In genomic region chr1:119076333-119076732, GRCm38 (mm10) we compare ENCODE assay signal across 26 mouse cellular contexts. TPM values are rescaled to one million over a fixed set of nuclear protein-coding genes. Genes with fewer than 3 reads are reported as not detected.
DNase-seq lines count a peak whose midpoint lies in the region; ATAC-seq lines count a peak whose summit lies in the region.
"Had no signal": no experiment of that assay in that cellular context is flagged by ENCODE, and none has a peak within 500 bp of the region (broad histone marks: within the 10 kb centered on the region; RNA-seq: fewer than 3 reads in every experiment).

No protein-coding gene starts in this region.

- no peaks in the 10 kb centered on the region for H3K4me1 ChIP-seq in midbrain, embryonic 11.5 days (ENCODE audit: control insufficient read depth, insufficient read depth, low read length)
- no peaks in the 10 kb centered on the region for H3K4me1 ChIP-seq in midbrain, embryonic 13.5 days (replicated peaks)
- H3K4me1 ChIP-seq: embryonic facial prominence, embryonic 10.5 days; embryonic facial prominence, embryonic 12.5 days; forebrain, embryonic 12.5 days had no signal

- no peak overlapping the region for H3K9ac ChIP-seq in midbrain, embryonic 11.5 days (ENCODE audit: low read length)
- no peak overlapping the region for H3K9ac ChIP-seq in midbrain, embryonic 13.5 days (replicated peaks)
- H3K9ac ChIP-seq: embryonic facial prominence, embryonic 12.5 days; forebrain, embryonic 12.5 days had no signal

- DNase-seq in midbrain, embryonic 11.5 days (ENCODE audit: low spot score, missing footprints): peak; percentile 73
- peak; percentile 98 for DNase-seq in ES-CJ7 (ENCODE audit: low read depth, low spot score)
- DNase-seq in R1 (ENCODE audit: low read depth, low spot score): peak; percentile 96
- DNase-seq in ZHBTc4 (ENCODE audit: low read depth, low spot score): peak; percentile 94
- DNase-seq in heart, postnatal 10 days: no peak
- no peak for DNase-seq in cerebellum, postnatal 10 days
- DNase-seq in lung, adult 18-20 months: no peak
- DNase-seq: adrenal gland, adult 2 months; adrenal gland, postnatal 10 days; adrenal gland, postnatal 25 days; B cell, adult 2 months; cerebellum, adult 11 months; cerebellum, adult 18-20 months; cerebellum, adult 8-10 months; cerebellum, adult 9-11 months; cerebellum, postnatal 25 days had no signal

- no peak overlapping the region for H3K27ac ChIP-seq in midbrain, embryonic 11.5 days (ENCODE audit: low read depth, low read length)
- no peak overlapping the region for H3K27ac ChIP-seq in midbrain, embryonic 13.5 days
- H3K27ac ChIP-seq: embryonic facial prominence, embryonic 10.5 days; embryonic facial prominence, embryonic 12.5 days; forebrain, embryonic 12.5 days had no signal

- no peak overlapping the region for H3K4me2 ChIP-seq in midbrain, embryonic 11.5 days
- no peak overlapping the region for H3K4me2 ChIP-seq in midbrain, embryonic 13.5 days (replicated peaks)
- H3K4me2 ChIP-seq: embryonic facial prominence, embryonic 12.5 days; forebrain, embryonic 12.5 days had no signal

- ATAC-seq in midbrain, embryonic 11.5 days (ENCODE audit: low FRiP score): no peak
- no peak for ATAC-seq in midbrain, embryonic 13.5 days
- ATAC-seq: CD4-positive, CD25-positive, alpha-beta regulatory T cell, adult 4 months; forebrain, embryonic 14.5 days; forebrain, embryonic 16.5 days; Patski had no signal

- no peaks in the 10 kb centered on the region; the same call in 1 of the 2 replicates for H3K27me3 ChIP-seq in midbrain, embryonic 11.5 days (ENCODE audit: control insufficient read depth, insufficient read depth, low read length)
- peaks cover 2% of the 10 kb centered on the region; the same call in 1 of the 2 replicates for H3K27me3 ChIP-seq in midbrain, embryonic 13.5 days
- H3K27me3 ChIP-seq: CH12.LX, Patski had no signal

- intact Hi-C loops in heart, postnatal 10 days (cut with DNase I): no loop called here

- no peaks in the 10 kb centered on the region for H3K9me3 ChIP-seq in midbrain, embryonic 11.5 days (ENCODE audit: control insufficient read depth, low read length)
- no peaks in the 10 kb centered on the region for H3K9me3 ChIP-seq in midbrain, embryonic 13.5 days
- H3K9me3 ChIP-seq: embryonic facial prominence, embryonic 10.5 days; embryonic facial prominence, embryonic 12.5 days; forebrain, embryonic 12.5 days had no signal

- H3K4me3 ChIP-seq in midbrain, embryonic 11.5 days (ENCODE audit: low read depth, low read length): no peak overlapping the region
- no peak overlapping the region for H3K4me3 ChIP-seq in midbrain, embryonic 13.5 days (replicated peaks)
- H3K4me3 ChIP-seq: embryonic facial prominence, embryonic 10.5 days; embryonic facial prominence, embryonic 12.5 days; forebrain, embryonic 12.5 days had no signal

- 79% methylated on average over 4 of the region's 4 CpGs for WGBS in midbrain, embryonic 11.5 days
- WGBS in midbrain, embryonic 13.5 days: 79% methylated on average over 4 of the region's 4 CpGs

- no peaks in the 10 kb centered on the region for H3K36me3 ChIP-seq in midbrain, embryonic 11.5 days (ENCODE audit: control insufficient read depth, insufficient read depth, low read length)
- H3K36me3 ChIP-seq in midbrain, embryonic 13.5 days: no peaks in the 10 kb centered on the region
- H3K36me3 ChIP-seq: embryonic facial prominence, embryonic 10.5 days; embryonic facial prominence, embryonic 12.5 days; forebrain, embryonic 12.5 days; G1E had no signal

RNA-seq across cellular contexts. Expression of gene Gli2, which starts 22.9 kb away (rescaled TPM):
- polyA plus RNA-seq in midbrain, embryonic 11.5 days (2014; fragmentation: Nextera tagmentation; extraction: Ambion mirVana): 8.2 and 9.0 TPM in 2 replicates
- polyA plus RNA-seq in midbrain, embryonic 13.5 days (2015; fragmentation: Nextera tagmentation; extraction: Ambion mirVana): 2.9 and 3.9 TPM in 2 replicates
- total RNA-seq in heart, postnatal 10 days (2021): 1 to 10 TPM; 3.8 to 4.2 TPM
- total RNA-seq: CH12.LX had no signal
- polyA plus RNA-seq: CD4-positive, CD25-positive, alpha-beta regulatory T cell, adult 4 months; G1E had no signal

Comparison
In these comparisons a context has a peak if more than half of its experiments do, and no peak if none do; other contexts are left out.
1. DNase-seq: peak in midbrain, embryonic 11.5 days (single experiment), ES-CJ7 (single experiment), R1 (single experiment) and ZHBTc4 (single experiment); none in heart, postnatal 10 days (0 of 2), cerebellum, postnatal 10 days (0 of 2) and lung, adult 18-20 months (0 of 2).